Comparison of ENCODE assay signal across 8 mouse cellular contexts in the genomic region with DNA sequence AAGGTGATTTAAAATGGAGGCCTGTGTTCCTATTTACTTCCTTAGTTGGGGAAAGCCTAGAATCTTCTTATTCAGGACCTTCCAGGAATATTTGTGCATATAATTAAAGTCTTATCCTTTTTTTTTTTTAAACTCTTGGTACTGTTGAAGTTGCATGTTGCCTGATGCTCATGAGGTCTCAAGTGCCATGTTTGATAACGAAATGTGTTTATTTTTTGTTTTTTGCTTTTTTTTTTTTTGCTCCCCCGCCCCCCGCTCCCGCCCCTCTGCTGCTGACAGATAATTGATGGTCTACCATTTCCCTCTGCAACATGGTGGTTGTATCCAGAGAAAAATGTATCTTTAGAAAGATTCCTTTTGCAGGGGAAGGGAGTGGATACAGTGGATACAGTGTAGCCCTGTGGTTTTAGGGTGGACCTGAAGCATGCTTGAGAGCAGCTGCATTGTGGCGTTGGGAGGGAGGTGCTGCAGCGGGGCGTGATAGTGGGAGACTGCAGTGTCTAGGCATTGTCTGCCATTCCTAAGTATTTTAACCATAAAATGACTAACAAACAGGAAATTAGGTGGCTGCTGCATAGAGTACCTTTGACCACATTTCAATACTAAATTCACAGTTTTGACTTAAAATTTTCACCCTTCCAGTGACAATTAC. TPM values are rescaled to one million over a fixed set of nuclear protein-coding genes. Genes with fewer than 3 reads are reported as not detected.
DNase-seq lines count a peak whose midpoint lies in the region; ATAC-seq and TF ChIP-seq lines count a peak whose summit lies in the region.

No protein-coding gene starts in this region.

- no peak for DNase-seq in kidney, adult 9 months
- DNase-seq in embryonic facial prominence, embryonic 10.5 days (ENCODE audit: low spot score) = no peak
- DNase-seq in hindbrain, postnatal 0 days (ENCODE audit: low spot score) = no peak
- DNase-seq in left cerebral cortex, postnatal 25 days (ENCODE audit: low spot score in 2 of 2) = no peak
- DNase-seq in kidney, postnatal 14 days = no peak
- no peak for DNase-seq in embryo, embryonic 10.5 days (ENCODE audit: low spot score)

- no peaks in the 10 kb centered on the region for H3K9me3 ChIP-seq in kidney, embryonic 16.5 days (ENCODE audit: low read length)
- 0 out of 2 replicates have a peak, but pooled peaks cover 4% of the 10 kb centered on the region for H3K9me3 ChIP-seq in embryonic facial prominence, embryonic 10.5 days
- H3K9me3 ChIP-seq in hindbrain, postnatal 0 days (ENCODE audit: low read length) = no peaks in the 10 kb centered on the region
- no peaks in the 10 kb centered on the region; the same call in 1 of the 2 replicates for H3K9me3 ChIP-seq in midbrain, embryonic 16.5 days (replicated peaks; ENCODE audit: control insufficient read depth, low read length, poor library complexity, severe bottlenecking)

- ATAC-seq in kidney, embryonic 16.5 days (ENCODE audit: low FRiP score, low TSS enrichment) = no peak
- ATAC-seq in hindbrain, postnatal 0 days = no peak
- ATAC-seq in midbrain, embryonic 16.5 days = no peak

- 0 out of 2 replicates have a peak overlapping the region, but pooled peaks have one; percentile 3 for H3K27ac ChIP-seq in kidney, embryonic 16.5 days (ENCODE audit: low read length)
- no peak overlapping the region for H3K27ac ChIP-seq in embryonic facial prominence, embryonic 10.5 days (replicated peaks)
- H3K27ac ChIP-seq in hindbrain, postnatal 0 days = peak overlapping the region; percentile 42; the same call in 1 of the 2 replicates
- H3K27ac ChIP-seq in midbrain, embryonic 16.5 days (ENCODE audit: low read length) = no peak overlapping the region

- peak overlapping the region; percentile 60 for H3K4me2 ChIP-seq in kidney, embryonic 16.5 days (replicated peaks; ENCODE audit: low read depth, low read length)
- H3K4me2 ChIP-seq in hindbrain, postnatal 0 days (ENCODE audit: low read depth, low read length) = peak overlapping the region; percentile 69
- H3K4me2 ChIP-seq in midbrain, embryonic 16.5 days (ENCODE audit: low read length) = peak overlapping the region; percentile 83

- 27% methylated on average over 7 of the region's 7 CpGs for WGBS in kidney, embryonic 16.5 days
- 69% methylated on average over 7 of the region's 7 CpGs for WGBS in embryonic facial prominence, embryonic 10.5 days
- WGBS in hindbrain, postnatal 0 days = 36% methylated on average over 7 of the region's 7 CpGs
- WGBS in midbrain, embryonic 16.5 days = 50% methylated on average over 7 of the region's 7 CpGs

- H3K4me1 ChIP-seq in kidney, embryonic 16.5 days (ENCODE audit: insufficient read depth, low read length) = peaks cover 60% of the 10 kb centered on the region
- peaks cover 79% of the 10 kb centered on the region for H3K4me1 ChIP-seq in embryonic facial prominence, embryonic 10.5 days
- peaks cover 17% of the 10 kb centered on the region for H3K4me1 ChIP-seq in hindbrain, postnatal 0 days (ENCODE audit: insufficient read depth, low read length)
- peaks cover 52% of the 10 kb centered on the region for H3K4me1 ChIP-seq in midbrain, embryonic 16.5 days (ENCODE audit: control insufficient read depth, insufficient read depth, low read length)

- TF ChIP-seq CTCF in hindbrain, postnatal 0 days (IDR thresholded peaks at IDR 0.05; ENCODE audit: low read depth) = no peak

- peak overlapping the region; percentile 24 for H3K4me3 ChIP-seq in kidney, embryonic 16.5 days (ENCODE audit: low read length)
- H3K4me3 ChIP-seq in embryonic facial prominence, embryonic 10.5 days = peak overlapping the region; percentile 99; the same call in 1 of the 2 replicates
- H3K4me3 ChIP-seq in hindbrain, postnatal 0 days (ENCODE audit: low read length) = no peak overlapping the region
- peak overlapping the region; percentile 6; the same call in 1 of the 2 replicates for H3K4me3 ChIP-seq in midbrain, embryonic 16.5 days (ENCODE audit: low read depth, low read length)

- H3K27me3 ChIP-seq in kidney, embryonic 16.5 days (ENCODE audit: insufficient read depth, low read length) = no peaks in the 10 kb centered on the region
- H3K27me3 ChIP-seq in embryonic facial prominence, embryonic 10.5 days (replicated peaks; ENCODE audit: low read depth, poor library complexity, severe bottlenecking) = no peaks in the 10 kb centered on the region
- H3K27me3 ChIP-seq in hindbrain, postnatal 0 days (ENCODE audit: insufficient read depth, low read length) = no peaks in the 10 kb centered on the region
- no peaks in the 10 kb centered on the region for H3K27me3 ChIP-seq in midbrain, embryonic 16.5 days (ENCODE audit: control insufficient read depth, insufficient read depth, low read depth, low read length)

- no peak overlapping the region for H3K9ac ChIP-seq in kidney, embryonic 16.5 days (replicated peaks; ENCODE audit: low read length)
- H3K9ac ChIP-seq in hindbrain, postnatal 0 days (replicated peaks; ENCODE audit: low read length) = no peak overlapping the region
- no peak overlapping the region for H3K9ac ChIP-seq in midbrain, embryonic 16.5 days (ENCODE audit: low read depth, low read length)

- peaks cover 9% of the 10 kb centered on the region; the same call in 1 of the 2 replicates for H3K36me3 ChIP-seq in kidney, embryonic 16.5 days (ENCODE audit: insufficient read depth, low read length)
- peaks cover 49% of the 10 kb centered on the region for H3K36me3 ChIP-seq in embryonic facial prominence, embryonic 10.5 days (replicated peaks)
- H3K36me3 ChIP-seq in hindbrain, postnatal 0 days (ENCODE audit: insufficient read depth, low read length) = no peaks in the 10 kb centered on the region
- no peaks in the 10 kb centered on the region for H3K36me3 ChIP-seq in midbrain, embryonic 16.5 days (ENCODE audit: control insufficient read depth, insufficient read depth, low read length)

- intact Hi-C loops in left cerebral cortex, postnatal 25 days (cut with DNase I) = loop anchor here (5.0 kb wide), 1 partner anchor 129 kb away; a partner anchor contains a TSS

RNA-seq across cellular contexts. Expression of a gene that starts 13.1 kb away (rescaled TPM):
- polyA plus RNA-seq in kidney, embryonic 16.5 days (2015; fragmentation: Nextera tagmentation; extraction: Ambion mirVana) = 18.2 and 28.2 TPM in 2 replicates
- 11.9 and 14.6 TPM in 2 replicates for polyA plus RNA-seq in embryonic facial prominence, embryonic 10.5 days (2016; fragmentation: Nextera tagmentation; extraction: Ambion mirVana)
- total RNA-seq in hindbrain, postnatal 0 days (2014; rRNA removed) = not detected in 2 replicates
- polyA plus RNA-seq in hindbrain, postnatal 0 days (2015; fragmentation: Nextera tagmentation; extraction: Ambion mirVana) = 13.4 and 19.4 TPM in 2 replicates
- 11.1 and 15.0 TPM in 2 replicates for polyA plus RNA-seq in midbrain, embryonic 16.5 days (2015; fragmentation: Nextera tagmentation; extraction: Ambion mirVana)
- total RNA-seq in left cerebral cortex, postnatal 25 days (2021) = 1 to 10 TPM; 2.2 to 3.0 TPM

RNA-seq across cellular contexts. Expression of a gene that starts 49.2 kb away (rescaled TPM):
- 743 and 1,325 TPM in 2 replicates for polyA plus RNA-seq in kidney, embryonic 16.5 days (2015; fragmentation: Nextera tagmentation; extraction: Ambion mirVana)
- 1,270 and 1,303 TPM in 2 replicates for polyA plus RNA-seq in embryonic facial prominence, embryonic 10.5 days (2016; fragmentation: Nextera tagmentation; extraction: Ambion mirVana)
- 1,738 and 1,782 TPM in 2 replicates for total RNA-seq in hindbrain, postnatal 0 days (2014; rRNA removed)
- 1,873 and 1,902 TPM in 2 replicates for polyA plus RNA-seq in hindbrain, postnatal 0 days (2015; fragmentation: Nextera tagmentation; extraction: Ambion mirVana)
- 1,445 and 1,454 TPM in 2 replicates for polyA plus RNA-seq in midbrain, embryonic 16.5 days (2015; fragmentation: Nextera tagmentation; extraction: Ambion mirVana)
- total RNA-seq in left cerebral cortex, postnatal 25 days (2021) = 1,000 to 10,000 TPM; 1,712 to 1,744 TPM

Comparison
In these comparisons a context has a peak if more than half of its experiments do, and no peak if none do; other contexts are left out.
1. H3K27ac ChIP-seq: peak in kidney, embryonic 16.5 days (single experiment) and hindbrain, postnatal 0 days (single experiment); none in embryonic facial prominence, embryonic 10.5 days (single experiment) and midbrain, embryonic 16.5 days (single experiment).
2. Peak in every context shown above with its lines, with median percentiles within 50 percentile points of each other: H3K4me2 ChIP-seq.